In genomic region chr6:120264151-120264550, GRCm38 (mm10) we compare ENCODE assay signal across 20 mouse cellular contexts. TPM values are rescaled to one million over a fixed set of nuclear protein-coding genes. Genes with fewer than 3 reads are reported as not detected.
DNase-seq lines count a peak whose midpoint lies in the region; ATAC-seq and TF ChIP-seq lines count a peak whose summit lies in the region.
"Had no signal": no experiment of that assay in that cellular context is flagged by ENCODE, and none has a peak within 500 bp of the region (broad histone marks: within the 10 kb centered on the region; RNA-seq: fewer than 3 reads in every experiment).

No protein-coding gene starts in this region.

- no peaks in the 10 kb centered on the region for H3K36me3 ChIP-seq in heart, embryonic 11.5 days (ENCODE audit: control insufficient read depth, insufficient read depth, low read length)
- H3K36me3 ChIP-seq in lung, postnatal 0 days (ENCODE audit: insufficient read depth, low read length): no peaks in the 10 kb centered on the region
- no peaks in the 10 kb centered on the region; the same call in 1 of the 2 replicates for H3K36me3 ChIP-seq in intestine, postnatal 0 days (ENCODE audit: control insufficient read depth, insufficient read depth)
- H3K36me3 ChIP-seq in liver, embryonic 11.5 days (ENCODE audit: control insufficient read depth, insufficient read depth, low read length): no peaks in the 10 kb centered on the region
- H3K36me3 ChIP-seq: G1E; heart, embryonic 15.5 days; hindbrain, embryonic 13.5 days; neural tube, embryonic 12.5 days had no signal

- TF ChIP-seq EP300 in lung, postnatal 0 days (IDR thresholded peaks at IDR 0.05): no peak

- H3K9ac ChIP-seq in heart, embryonic 11.5 days (ENCODE audit: low read depth, low read length): no peak overlapping the region
- no peak overlapping the region for H3K9ac ChIP-seq in lung, postnatal 0 days (replicated peaks; ENCODE audit: low read depth)
- H3K9ac ChIP-seq in intestine, postnatal 0 days (ENCODE audit: low read depth, low read length): no peak overlapping the region
- no peak overlapping the region for H3K9ac ChIP-seq in liver, embryonic 11.5 days (ENCODE audit: low read depth, low read length)
- H3K9ac ChIP-seq: heart, embryonic 15.5 days; hindbrain, embryonic 13.5 days; lung, embryonic 14.5 days; neural tube, embryonic 12.5 days had no signal

- 22% methylated on average over 6 of the region's 6 CpGs for WGBS in heart, embryonic 11.5 days (ENCODE audit: insufficient replicate concordance)
- 20% methylated on average over 6 of the region's 6 CpGs for WGBS in lung, postnatal 0 days
- 19% methylated on average over 6 of the region's 6 CpGs for WGBS in intestine, postnatal 0 days
- WGBS in liver, embryonic 11.5 days: 33% methylated on average over 6 of the region's 6 CpGs

- TF ChIP-seq CTCF in lung, postnatal 0 days (IDR thresholded peaks at IDR 0.05): no peak
- TF ChIP-seq CTCF in intestine, postnatal 0 days (IDR thresholded peaks at IDR 0.05; ENCODE audit: low read depth): no peak

- H3K27ac ChIP-seq in heart, embryonic 11.5 days (ENCODE audit: low read depth, low read length): no peak overlapping the region
- no peak overlapping the region for H3K27ac ChIP-seq in lung, postnatal 0 days (ENCODE audit: low read length)
- H3K27ac ChIP-seq in intestine, postnatal 0 days (ENCODE audit: low read depth, low read length): no peak overlapping the region
- H3K27ac ChIP-seq in liver, embryonic 11.5 days (ENCODE audit: low read depth, low read length): no peak overlapping the region
- H3K27ac ChIP-seq: heart, embryonic 15.5 days; hindbrain, embryonic 13.5 days; neural tube, embryonic 12.5 days had no signal

- no peaks in the 10 kb centered on the region for H3K9me3 ChIP-seq in heart, embryonic 11.5 days (replicated peaks; ENCODE audit: control insufficient read depth, low read length)
- H3K9me3 ChIP-seq in lung, postnatal 0 days (ENCODE audit: low read length): no peaks in the 10 kb centered on the region
- H3K9me3 ChIP-seq in intestine, postnatal 0 days (ENCODE audit: control insufficient read depth): no peaks in the 10 kb centered on the region
- no peaks in the 10 kb centered on the region for H3K9me3 ChIP-seq in liver, embryonic 11.5 days (ENCODE audit: control insufficient read depth, low read length)
- H3K9me3 ChIP-seq: G1E; heart, embryonic 15.5 days; hindbrain, embryonic 13.5 days; neural tube, embryonic 12.5 days had no signal

- no peak overlapping the region for H3K4me3 ChIP-seq in heart, embryonic 11.5 days (ENCODE audit: low read depth, low read length)
- H3K4me3 ChIP-seq in lung, postnatal 0 days (ENCODE audit: low read depth, low read length): no peak overlapping the region
- H3K4me3 ChIP-seq in intestine, postnatal 0 days (ENCODE audit: low read depth, low read length): no peak overlapping the region
- no peak overlapping the region for H3K4me3 ChIP-seq in liver, embryonic 11.5 days (ENCODE audit: low read depth, low read length)
- H3K4me3 ChIP-seq: heart, embryonic 15.5 days; hindbrain, embryonic 13.5 days; megakaryocyte, embryonic 14.5 days; neural tube, embryonic 12.5 days had no signal

- 0 out of 2 replicates have a peak, but pooled peaks have one; percentile 46 for ATAC-seq in heart, embryonic 11.5 days (replicated peaks; ENCODE audit: insufficient number of reproducible peaks, low FRiP score, low TSS enrichment)
- ATAC-seq in lung, postnatal 0 days: no peak
- peak; percentile 82 for ATAC-seq in intestine, postnatal 0 days
- ATAC-seq in liver, embryonic 11.5 days (replicated peaks; ENCODE audit: low FRiP score): no peak

- peaks cover 2% of the 10 kb centered on the region; the same call in 1 of the 2 replicates for H3K27me3 ChIP-seq in heart, embryonic 11.5 days (ENCODE audit: control insufficient read depth, insufficient read depth, low read length)
- H3K27me3 ChIP-seq in lung, postnatal 0 days (replicated peaks; ENCODE audit: insufficient read depth, low read length): no peaks in the 10 kb centered on the region
- no peaks in the 10 kb centered on the region for H3K27me3 ChIP-seq in intestine, postnatal 0 days (replicated peaks; ENCODE audit: control insufficient read depth, insufficient read depth, low read length)
- 0 out of 2 replicates have a peak, but pooled peaks cover 3% of the 10 kb centered on the region for H3K27me3 ChIP-seq in liver, embryonic 11.5 days (replicated peaks; ENCODE audit: control insufficient read depth, insufficient read depth, low read length)
- H3K27me3 ChIP-seq: heart, embryonic 15.5 days; hindbrain, embryonic 13.5 days; neural tube, embryonic 12.5 days had no signal

- no peak overlapping the region for H3K4me2 ChIP-seq in heart, embryonic 11.5 days
- H3K4me2 ChIP-seq in lung, postnatal 0 days (replicated peaks; ENCODE audit: low read depth, low read length): no peak overlapping the region
- no peak overlapping the region for H3K4me2 ChIP-seq in intestine, postnatal 0 days (replicated peaks; ENCODE audit: low read depth)
- H3K4me2 ChIP-seq in liver, embryonic 11.5 days: no peak overlapping the region
- H3K4me2 ChIP-seq: heart, embryonic 15.5 days; hindbrain, embryonic 13.5 days; lung, embryonic 14.5 days; neural tube, embryonic 12.5 days had no signal

- H3K4me1 ChIP-seq in heart, embryonic 11.5 days (ENCODE audit: control insufficient read depth, insufficient read depth, low read length): peaks cover 24% of the 10 kb centered on the region
- H3K4me1 ChIP-seq in lung, postnatal 0 days (ENCODE audit: insufficient read depth, low read depth, low read length): no peaks in the 10 kb centered on the region
- H3K4me1 ChIP-seq in intestine, postnatal 0 days (replicated peaks; ENCODE audit: control insufficient read depth, insufficient read depth, low read length): no peaks in the 10 kb centered on the region
- no peaks in the 10 kb centered on the region for H3K4me1 ChIP-seq in liver, embryonic 11.5 days (replicated peaks; ENCODE audit: control insufficient read depth, insufficient read depth, low read length)
- H3K4me1 ChIP-seq: hindbrain, embryonic 13.5 days; neural tube, embryonic 12.5 days had no signal

- DNase-seq in heart, adult 18-20 months: no peak
- DNase-seq in lung, postnatal 0 days (ENCODE audit: low spot score): peak; percentile 7
- DNase-seq in lung, postnatal 14 days: no peak
- peak; percentile 31 for DNase-seq in ES-CJ7 (ENCODE audit: low read depth, low spot score)
- DNase-seq in gastrocnemius, postnatal 4 days (ENCODE audit: low spot score in 2 of 2): no peak
- no peak for DNase-seq in liver, embryonic 11.5 days (ENCODE audit: low spot score)
- DNase-seq: adrenal gland, adult 8-10 months; cerebellum, adult 8-10 months; gastrocnemius, postnatal 36 days; liver; lung, embryonic 14.5 days had no signal

RNA-seq across cellular contexts. Expression of gene D330020A13Rik, which starts 30.0 kb away (rescaled TPM):
- 0.26 and 0.34 TPM in 2 replicates for polyA plus RNA-seq in heart, embryonic 11.5 days (2014; fragmentation: Nextera tagmentation; extraction: Ambion mirVana)
- total RNA-seq in heart, adult 18-20 months (2021): not detected
- polyA plus RNA-seq in lung, postnatal 0 days (2015; fragmentation: Nextera tagmentation; extraction: Ambion mirVana): not detected in 2 replicates
- polyA plus RNA-seq in intestine, postnatal 0 days (2015; fragmentation: Nextera tagmentation; extraction: Ambion mirVana): 0.18 and 0.34 TPM in 2 replicates
- total RNA-seq in gastrocnemius, postnatal 4 days (2021): under 1 TPM; 0.26 to 0.34 TPM
- polyA plus RNA-seq in liver, embryonic 11.5 days (2014; fragmentation: Nextera tagmentation; extraction: Ambion mirVana): not detected in 2 replicates
- total RNA-seq: G1E; gastrocnemius, postnatal 36 days; layer of hippocampus, postnatal 25 days; midbrain, postnatal 0 days had no signal
- polyA plus RNA-seq: G1E; hindbrain, embryonic 13.5 days; lung, embryonic 14.5 days had no signal

RNA-seq across cellular contexts. Expression of gene B4galnt3, which starts 30.2 kb away (rescaled TPM):
- 0.17 and 0.19 TPM in 2 replicates for polyA plus RNA-seq in heart, embryonic 11.5 days (2014; fragmentation: Nextera tagmentation; extraction: Ambion mirVana)
- total RNA-seq in heart, adult 18-20 months (2021): under 1 TPM; 0.20 to 0.28 TPM
- 0.04 TPM in 1 of 2 replicates, not detected in the other for polyA plus RNA-seq in lung, postnatal 0 days (2015; fragmentation: Nextera tagmentation; extraction: Ambion mirVana)
- 0.95 and 1.1 TPM in 2 replicates for polyA plus RNA-seq in intestine, postnatal 0 days (2015; fragmentation: Nextera tagmentation; extraction: Ambion mirVana)
- 1 to 10 TPM; 3.7 to 5.0 TPM for total RNA-seq in gastrocnemius, postnatal 4 days (2021)
- polyA plus RNA-seq in liver, embryonic 11.5 days (2014; fragmentation: Nextera tagmentation; extraction: Ambion mirVana): 0.08 and 0.25 TPM in 2 replicates
- total RNA-seq: G1E had no signal
- polyA plus RNA-seq: G1E had no signal

Comparison
In these comparisons a context has a peak if more than half of its experiments do, and no peak if none do; other contexts are left out.
1. DNase-seq: peak in lung, postnatal 0 days (single experiment) and ES-CJ7 (single experiment); none in heart, adult 18-20 months (0 of 2), lung, postnatal 14 days (single experiment), gastrocnemius, postnatal 4 days (0 of 2) and liver, embryonic 11.5 days (single experiment).
2. ATAC-seq: peak in heart, embryonic 11.5 days (single experiment) and intestine, postnatal 0 days (single experiment); none in lung, postnatal 0 days (single experiment) and liver, embryonic 11.5 days (single experiment).